Mouse (Mus musculus) liver, adult 2 months (tissue): Measurements from ENCODE around the gene Zzef1.

Experiments
- CTCF ChIP-seq: fragments of 200-500 bp; IDR thresholded peaks from 2 replicates; pipeline ENCODE4 v1.5.1; 2011; ENCODE audit warnings: low read depth, low read length, control low read depth
- POLR2A ChIP-seq: fragments of 200-500 bp; IDR thresholded peaks from 2 replicates; pipeline ENCODE4 v1.6.1; 2011; ENCODE audit warnings: low read length, control low read depth; ENCODE audit not compliant: insufficient read depth; ENCODE audit errors: extremely low read depth

- no peak for TF ChIP-seq POLR2A
- TF ChIP-seq CTCF = no peak
These were observed 121.4 kb downstream of the Zzef1 start for GRCm38 (mm10) chr11:72917299-72917996.
